Mouse (Mus musculus) activated CD4-positive, CD25-positive, alpha-beta regulatory T cell, adult 4 months (primary cell): ENCODE results near the gene Ppara. TPM values are rescaled to one million over a fixed set of nuclear protein-coding genes. Genes with fewer than 3 reads are reported as not detected.

ENCODE experiments used
- polyA plus RNA-seq, 2 experiments: library from polyadenylated mRNA; unstranded; fragments of 100-300 nt; shearing (Covaris generic); gene quantifications; one replicate each; pipeline ENCODE4 v1.2.1; 2017

The Ppara gene
- polyA plus RNA-seq, 2 experiments from 2014 or later: 0.09 TPM; not detected in 1

Other genes starting within 250 kb of the Ppara start
- not detected for gene 7530416G11Rik, start 231.8 kb upstream of the Ppara start, polyA plus RNA-seq
- gene Wnt7b, start 152.5 kb upstream of the Ppara start, polyA plus RNA-seq: not detected
- gene Cdpf1, start 76.7 kb downstream of the Ppara start, polyA plus RNA-seq: 10 to 100 TPM; 37.8 to 46.6 TPM
- gene Pkdrej, start 86.8 kb downstream of the Ppara start, polyA plus RNA-seq: not detected
- 10 to 100 TPM; 11.3 to 13.0 TPM for gene Ttc38, start 97.3 kb downstream of the Ppara start, polyA plus RNA-seq
- 1 to 10 TPM; 5.1 to 8.2 TPM for gene Gtse1, start 124.8 kb downstream of the Ppara start, polyA plus RNA-seq
- gene Trmu, start 144.3 kb downstream of the Ppara start, polyA plus RNA-seq: 10 to 100 TPM; 25.4 to 26.8 TPM